Mouse (Mus musculus): Measurements from ENCODE around the gene Sarnp.

GRCm38 (mm10) chr10:128910066-128910841 is 93.1 kb downstream of the Sarnp start:
- no peak for TF ChIP-seq CTCF (IDR thresholded peaks at IDR 0.05; ENCODE audit: low read depth)
- no peak for TF ChIP-seq EP300 (IDR thresholded peaks at IDR 0.05; ENCODE audit: low read depth)
